Mouse (Mus musculus): ENCODE measurements at regions not wholly inside any gene's neighbourhood (a gene's known extent, or its start where the extent isn't known, plus 50 kb on each side); places are given as distances from the start of the nearest gene placed in this dataset.

- TF ChIP-seq GATA1 (IDR thresholded peaks at IDR 0.05; ENCODE audit: borderline replicate concordance, low read length) (no peak), CTCF (IDR thresholded peaks at IDR 0.05; ENCODE audit: low read depth, low read length) (no peak), TAL1 (conservative IDR thresholded peaks at IDR 0.05; ENCODE audit: low read depth, low read length) (no peak)
These were observed 441.9 kb upstream of the Gm6657 start for GRCm38 (mm10) chr12:77752181-77752580.
